Mouse (Mus musculus) ES-Bruce4 (cell line): ENCODE data around the gene Zfp300.

Experiments
- CTCF ChIP-seq: IDR thresholded peaks from one replicate; pipeline ENCODE4 v1.8.1; 2011; ENCODE audit warnings: low read depth, low read length
- EP300 ChIP-seq: IDR thresholded peaks from 2 replicates; pipeline ENCODE4 v1.6.1; 2011; ENCODE audit warnings: low read depth, low read length; ENCODE audit not compliant: insufficient read depth
- POLR2A ChIP-seq: IDR thresholded peaks from one replicate; pipeline ENCODE4 v1.8.1; 2011; ENCODE audit warnings: low read length; ENCODE audit not compliant: insufficient read depth

- TF ChIP-seq CTCF (no peak), POLR2A (no peak), EP300 (no peak)
Measured at GRCm38 (mm10) chrX:21088645-21088982, 713 bp downstream of the Zfp300 start.
